Mouse (Mus musculus) hindbrain, postnatal 0 days (tissue): ENCODE data around the gene Tlx1. TPM values are rescaled to one million over a fixed set of nuclear protein-coding genes. Genes with fewer than 3 reads are reported as not detected.
A peak's percentile ranks its signal among the peaks of the same experiment; 100 is the strongest.

Experiments used
- ATAC-seq: fragments of 200-750 bp; cut with Nextera tagmentation; 2 replicates; pipeline ENCODE4 v1.8.0; 2017; ENCODE audit warnings: mild to moderate bottlenecking, moderate TSS enrichment, moderate library complexity
- DNase-seq: peaks from one replicate; pipeline ENCODE4 v3.0.0-alpha.2; 2015; ENCODE audit warnings: low spot score
- H3K27ac ChIP-seq: fragments of 300-500 bp; sonication (generic); 2 replicates; pipeline ENCODE4 v1.5.1; 2014; ENCODE audit warnings: mild to moderate bottlenecking
- H3K27me3 ChIP-seq: fragments of 300-500 bp; sonication (generic); 2 replicates; pipeline ENCODE4 v1.6.1; 2014; ENCODE audit warnings: low read length, mixed read lengths; ENCODE audit not compliant: insufficient read depth
- H3K36me3 ChIP-seq: fragments of 300-500 bp; sonication (generic); 2 replicates; pipeline ENCODE4 v1.6.1; 2014; ENCODE audit warnings: low read length, mixed read lengths; ENCODE audit not compliant: insufficient read depth
- H3K4me1 ChIP-seq: fragments of 300-500 bp; sonication (generic); 2 replicates; pipeline ENCODE4 v1.6.1; 2014; ENCODE audit warnings: antibody characterized with exemption, low read length, mixed read lengths; ENCODE audit not compliant: insufficient read depth
- H3K4me2 ChIP-seq: fragments of 300-500 bp; sonication (generic); 2 replicates; pipeline ENCODE4 v1.6.1; 2014; ENCODE audit warnings: low read depth, mild to moderate bottlenecking, low read length, moderate library complexity, mixed read lengths
- H3K4me3 ChIP-seq: fragments of 300-500 bp; sonication (generic); 2 replicates; pipeline ENCODE4 v1.5.1; 2014; ENCODE audit warnings: low read length
- H3K9ac ChIP-seq: fragments of 300-500 bp; sonication (generic); replicated peaks from 2 replicates; pipeline ENCODE4 v1.6.1; 2014; ENCODE audit warnings: mild to moderate bottlenecking, low read length, moderate library complexity, mixed read lengths
- H3K9me3 ChIP-seq: fragments of 300-500 bp; sonication (generic); 2 replicates; pipeline ENCODE4 v1.6.1; 2016; ENCODE audit warnings: low read length, mixed read lengths
- CTCF ChIP-seq: IDR thresholded peaks from 2 replicates; pipeline ENCODE4 v1.5.1; 2016; ENCODE audit warnings: antibody characterized with exemption, control low read depth, low read depth
- WGBS: fragments of 180-500 bp; shearing (Covaris S2); extraction: QIAGEN DNeasy Blood & Tissue Kit; methylation state at CpG from one replicate; pipeline ENCODE4 v1.1.7; 2014; 5-methylcytosine and 5-hydroxymethylcytosine counted together
- polyA plus RNA-seq: library from polyadenylated mRNA; unstranded; fragments of >200 nt; fragmentation: Nextera tagmentation; extraction: Ambion mirVana; gene quantifications from 2 replicates; pipeline ENCODE4 v1.2.1, GENCODE M21; 2015
- total RNA-seq: library from RNA; depleted of rRNA; stranded (reverse); fragments of >200 nt; gene quantifications from 2 replicates; pipeline ENCODE4 v1.2.3, GENCODE M21; 2014

Tlx1 gene
- total and polyA plus RNA-seq, 2 experiments from 2014 or later = 0.93 to 1.2 TPM

- no peak overlapping the region for H3K4me2 ChIP-seq
- ATAC-seq (no peak), DNase-seq (no peak)
- no peak overlapping the region for H3K27ac ChIP-seq
- no peaks in the 10 kb centered on the region for H3K36me3 ChIP-seq
- H3K9me3 ChIP-seq = no peaks in the 10 kb centered on the region
- 9% methylated on average over 5 of the region's 5 CpGs for WGBS
- H3K4me3 ChIP-seq = no peak overlapping the region
- H3K27me3 ChIP-seq = peaks cover 88% of the 10 kb centered on the region
- no peaks in the 10 kb centered on the region for H3K4me1 ChIP-seq
- H3K9ac ChIP-seq = no peak overlapping the region
- no peak for TF ChIP-seq CTCF
Measured at GRCm38 (mm10) chr19:45156381-45156780, 5.9 kb downstream of the Tlx1 start.

GRCm38 (mm10) chr19:45158201-45158600, 7.7 kb downstream of the Tlx1 start:
- Histone ChIP-seq H3K4me3 (no peak overlapping the region), H3K27me3 (peaks cover 90% of the 10 kb centered on the region), H3K4me2 (no peak overlapping the region), H3K36me3 (no peaks in the 10 kb centered on the region), H3K4me1 (no peaks in the 10 kb centered on the region), H3K27ac (no peak overlapping the region), H3K9me3 (no peaks in the 10 kb centered on the region), H3K9ac (no peak overlapping the region)
- DNase-seq (no peak), ATAC-seq (no peak)
- 4% methylated on average over 4 of the region's 4 CpGs for WGBS
- no peak for TF ChIP-seq CTCF

- Histone ChIP-seq H3K36me3 (no peaks in the 10 kb centered on the region), H3K4me2 (no peak overlapping the region), H3K4me1 (no peaks in the 10 kb centered on the region), H3K9me3 (no peaks in the 10 kb centered on the region), H3K9ac (no peak overlapping the region), H3K27ac (no peak overlapping the region), H3K27me3 (peaks cover 89% of the 10 kb centered on the region), H3K4me3 (no peak overlapping the region)
- TF ChIP-seq CTCF = no peak
- no peak for DNase-seq
- ATAC-seq = no peak
- WGBS = 2% methylated on average over 20 of the region's 20 CpGs
Measured at GRCm38 (mm10) chr19:45158896-45159295, 8.4 kb downstream of the Tlx1 start.

GRCm38 (mm10) chr19:45159491-45159890, 9.0 kb downstream of the Tlx1 start:
- Histone ChIP-seq H3K4me2 (no peak overlapping the region), H3K36me3 (no peaks in the 10 kb centered on the region), H3K9me3 (no peaks in the 10 kb centered on the region), H3K4me1 (no peaks in the 10 kb centered on the region), H3K27ac (no peak overlapping the region), H3K9ac (no peak overlapping the region), H3K27me3 (peaks cover 92% of the 10 kb centered on the region), H3K4me3 (no peak overlapping the region)
- ATAC-seq (no peak), DNase-seq (no peak)
- TF ChIP-seq CTCF = no peak
- 3% methylated on average over 5 of the region's 5 CpGs for WGBS

- Histone ChIP-seq H3K9ac (no peak overlapping the region), H3K27ac (no peak overlapping the region), H3K27me3 (peaks cover 96% of the 10 kb centered on the region), H3K4me2 (no peak overlapping the region), H3K4me3 (no peak overlapping the region), H3K4me1 (no peaks in the 10 kb centered on the region), H3K36me3 (no peaks in the 10 kb centered on the region), H3K9me3 (no peaks in the 10 kb centered on the region)
- no peak for ATAC-seq
- no peak for TF ChIP-seq CTCF
- WGBS = 5% methylated on average over 5 of the region's 5 CpGs
- no peak for DNase-seq
Measured at GRCm38 (mm10) chr19:45159991-45160390, 9.5 kb downstream of the Tlx1 start.

GRCm38 (mm10) chr19:45160523-45160922, 10.0 kb downstream of the Tlx1 start:
- H3K4me1 ChIP-seq = no peaks in the 10 kb centered on the region
- 0% methylated on average over 5 of the region's 5 CpGs for WGBS

GRCm38 (mm10) chr19:45161093-45161492, 10.6 kb downstream of the Tlx1 start:
- peaks cover 95% of the 10 kb centered on the region for H3K27me3 ChIP-seq
- no peak overlapping the region for H3K27ac ChIP-seq
- DNase-seq (peak; percentile 83), ATAC-seq (no peak)
- WGBS = 3% methylated on average over 12 of the region's 12 CpGs
- H3K4me1 ChIP-seq = no peaks in the 10 kb centered on the region
- H3K9ac ChIP-seq = no peak overlapping the region
- peak; percentile 83 for TF ChIP-seq CTCF
- H3K36me3 ChIP-seq = no peaks in the 10 kb centered on the region
- no peak overlapping the region for H3K4me2 ChIP-seq
- H3K4me3 ChIP-seq = no peak overlapping the region
- no peaks in the 10 kb centered on the region for H3K9me3 ChIP-seq

More at GRCm38 (mm10) chr19:45160523-45160922, 10.0 kb downstream of the Tlx1 start:
- Histone ChIP-seq H3K36me3 (no peaks in the 10 kb centered on the region), H3K27ac (no peak overlapping the region), H3K9ac (no peak overlapping the region), H3K9me3 (no peaks in the 10 kb centered on the region), H3K27me3 (peaks cover 96% of the 10 kb centered on the region), H3K4me3 (no peak overlapping the region), H3K4me2 (no peak overlapping the region)
- DNase-seq (no peak), ATAC-seq (peak; percentile 40; the same call in 1 of the 2 replicates)
- TF ChIP-seq CTCF = no peak
